Mouse (Mus musculus) kidney, adult 18-20 months (tissue): ENCODE results near the gene Gm45140.

Experiments
- DNase-seq: peaks from one replicate; pipeline ENCODE4 v3.0.0; 2021

Gm45140 gene

DNA sequence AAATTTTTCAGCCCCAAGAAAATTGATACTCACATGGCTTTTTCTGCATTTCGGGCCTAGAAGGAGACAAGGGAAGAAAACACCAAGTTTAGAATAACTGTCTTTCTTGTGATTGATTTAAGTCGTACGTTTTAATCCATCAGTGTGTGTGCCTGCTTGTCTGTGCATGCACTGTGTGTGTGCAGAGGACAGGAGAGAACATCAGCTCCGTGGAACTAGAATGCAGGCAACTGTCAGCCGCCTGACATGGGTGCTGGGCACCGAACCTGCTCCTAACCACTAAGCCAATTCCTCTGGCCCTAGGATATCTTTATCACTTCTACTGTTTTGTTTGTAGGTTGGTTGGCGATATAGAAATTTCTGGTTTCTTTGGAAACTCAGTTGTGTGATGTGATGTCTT is at the start of gene Gm45140:
Gm45140 (minus strand) TSS at position 101 of the 400 bp plus-strand sequence.
- no peak for DNase-seq

DNA sequence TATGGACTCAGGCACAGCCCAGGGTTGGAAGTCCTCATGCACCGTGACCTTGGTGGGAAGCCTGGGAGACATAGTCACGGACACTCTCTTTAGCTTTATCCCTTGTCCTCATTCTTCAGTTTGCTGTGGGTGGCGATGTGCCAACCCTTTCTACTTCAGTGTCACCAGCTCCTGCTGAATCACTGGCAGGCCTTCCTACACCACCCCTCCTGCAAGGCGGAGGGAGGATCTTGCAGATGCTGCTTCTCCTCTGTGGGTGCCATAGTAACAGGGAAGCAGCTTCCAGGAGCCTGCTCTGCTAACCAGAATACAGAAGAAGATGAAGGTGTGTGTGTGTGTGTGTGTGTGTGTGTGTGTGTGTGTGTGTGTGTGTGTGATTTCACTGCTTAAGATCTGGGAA is 47.2 kb upstream of the Gm45140 start:
- DNase-seq = no peak

DNA sequence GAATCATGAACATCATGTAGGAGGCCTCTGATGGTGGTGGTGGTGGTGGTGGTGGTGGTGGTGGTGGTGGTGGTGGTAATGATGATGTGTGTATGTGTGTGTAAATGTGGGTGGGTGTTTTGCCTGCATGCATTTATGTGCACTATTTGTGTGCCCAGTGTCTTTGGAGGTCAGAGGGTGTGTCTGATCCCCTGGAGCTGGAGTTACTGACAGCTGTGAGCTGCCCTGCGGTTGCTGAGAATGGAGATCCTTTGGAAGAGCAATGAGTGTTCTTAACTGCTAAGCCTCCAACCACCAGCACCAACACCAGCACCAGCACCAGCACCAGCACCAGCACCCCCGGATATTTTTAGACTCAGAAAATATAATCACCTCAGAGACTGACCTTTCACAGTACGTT is 46.6 kb upstream of the Gm45140 start:
- no peak for DNase-seq

DNA sequence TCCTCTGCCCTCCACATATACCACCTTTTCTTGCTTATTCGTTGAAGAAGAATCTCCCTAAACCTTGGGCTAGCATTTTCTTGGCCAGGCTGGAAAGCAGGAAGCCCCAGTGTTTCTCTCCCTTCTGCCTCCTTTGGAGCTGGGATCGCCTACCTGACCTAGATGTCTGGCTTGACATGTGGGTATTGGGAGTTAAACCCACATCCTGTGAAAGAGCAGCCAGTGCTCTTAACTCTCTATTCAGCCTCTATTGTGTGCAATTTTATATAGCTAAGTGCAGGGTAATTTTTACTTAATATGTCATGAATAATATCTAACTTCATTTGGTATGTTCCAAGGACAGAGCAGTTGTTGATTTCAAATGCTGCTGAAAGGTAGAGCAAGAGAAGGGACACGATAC is 44.0 kb upstream of the Gm45140 start:
- no peak for DNase-seq

DNA sequence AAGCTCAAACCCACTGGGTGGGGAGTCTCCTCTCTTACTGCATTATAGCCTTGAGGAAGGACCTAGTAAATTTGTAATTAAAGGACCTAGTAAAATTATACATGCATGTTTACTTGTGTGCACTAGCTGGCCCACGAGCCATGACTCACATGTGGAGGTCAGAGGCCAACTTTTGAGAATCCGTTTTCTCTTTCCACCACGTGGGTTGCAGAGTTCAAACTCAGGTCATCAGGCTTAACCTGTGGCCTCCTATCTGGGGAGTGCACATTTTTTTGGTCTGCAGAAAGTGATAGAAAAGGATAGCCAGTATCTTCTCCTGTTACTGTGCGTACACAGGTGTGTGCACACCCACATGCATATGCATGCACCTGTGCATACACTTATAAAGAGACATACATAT is 43.4 kb upstream of the Gm45140 start:
- no peak for DNase-seq

DNA sequence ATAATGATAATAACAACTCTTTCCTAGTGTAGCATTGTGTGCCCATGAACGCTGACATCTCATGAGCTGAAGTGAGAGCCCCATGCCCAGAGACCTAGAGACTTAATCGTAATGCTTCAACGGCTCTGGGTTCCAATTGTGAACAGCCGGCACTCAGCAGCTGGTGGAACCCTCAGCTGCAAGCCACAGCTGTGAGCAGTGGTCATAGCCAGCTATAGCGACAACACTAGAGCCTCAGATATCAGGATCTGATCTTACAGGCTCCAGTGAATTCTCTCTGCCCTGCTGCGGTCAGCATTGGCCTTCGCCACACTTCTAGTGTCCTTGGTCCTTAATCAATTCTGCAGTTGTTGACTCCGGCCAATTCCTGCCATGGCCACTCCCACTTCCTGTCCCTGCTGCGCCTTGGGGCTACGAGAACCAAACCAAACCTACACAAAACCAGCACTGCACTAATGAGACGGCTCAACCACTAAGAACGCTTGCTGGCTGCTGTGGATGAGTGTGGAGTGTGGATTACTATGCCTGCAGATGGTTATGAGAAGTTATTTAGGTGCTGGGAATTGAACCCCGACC is 40.6 kb upstream of the Gm45140 start:
- peak; percentile 62 for DNase-seq

DNA sequence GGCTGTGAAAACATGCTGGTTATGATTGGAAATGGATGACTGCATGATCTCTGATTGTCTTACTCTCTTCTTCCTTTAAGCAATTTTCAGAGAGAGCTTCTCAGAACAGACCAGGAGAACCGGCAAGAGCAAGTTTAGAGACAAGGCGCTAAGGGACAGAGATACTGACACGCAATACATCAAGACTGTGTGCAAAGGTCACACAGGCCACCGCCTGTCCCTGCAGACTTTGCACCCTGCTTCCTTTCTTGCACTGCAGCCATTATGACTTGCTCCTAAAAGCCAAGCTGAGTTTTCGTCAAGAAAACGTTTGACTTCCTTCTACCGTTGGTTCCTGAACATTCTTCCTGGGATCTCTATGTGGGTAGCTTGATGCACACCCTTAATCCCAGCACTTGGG is 40.0 kb upstream of the Gm45140 start:
- peak; percentile 21 for DNase-seq

DNA sequence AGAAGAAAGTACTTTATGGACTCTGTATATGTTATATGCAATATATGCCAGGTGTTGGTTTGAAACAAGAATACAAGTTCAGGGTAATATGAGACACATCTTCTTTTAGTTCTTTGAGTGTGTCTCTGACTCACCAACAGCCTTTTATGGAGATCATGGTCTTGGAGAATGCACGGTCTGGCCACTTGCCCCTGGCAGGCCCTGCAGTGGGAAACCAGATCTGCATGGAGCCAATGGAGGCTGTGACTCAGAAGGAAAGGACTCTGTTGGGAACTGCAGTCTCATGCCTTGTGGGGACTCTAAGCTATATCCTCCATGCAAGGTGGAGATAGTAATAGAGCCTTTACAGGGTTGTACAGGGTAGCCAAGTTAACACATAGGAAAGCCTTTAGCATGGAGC is 39.5 kb upstream of the Gm45140 start:
- DNase-seq = no peak

DNA sequence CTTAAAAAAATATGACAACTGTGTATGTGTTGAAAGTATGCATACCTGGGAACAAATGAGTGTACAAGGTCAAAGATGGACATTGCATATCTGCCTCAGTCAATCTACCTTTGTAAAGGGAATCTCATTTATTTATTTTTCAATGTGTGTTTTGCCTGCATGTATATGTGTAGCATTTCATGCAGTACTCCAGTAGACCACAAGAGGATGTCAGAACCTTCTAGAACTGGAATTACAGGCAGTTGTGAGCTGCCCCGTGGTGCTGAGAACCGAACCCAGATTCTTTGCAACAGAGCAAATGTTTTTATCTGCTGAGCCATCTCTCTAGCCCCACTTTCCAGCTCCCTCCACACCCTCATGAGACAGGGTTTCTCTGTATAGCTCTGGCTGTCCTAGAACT is 38.4 kb upstream of the Gm45140 start:
- DNase-seq = no peak

DNA sequence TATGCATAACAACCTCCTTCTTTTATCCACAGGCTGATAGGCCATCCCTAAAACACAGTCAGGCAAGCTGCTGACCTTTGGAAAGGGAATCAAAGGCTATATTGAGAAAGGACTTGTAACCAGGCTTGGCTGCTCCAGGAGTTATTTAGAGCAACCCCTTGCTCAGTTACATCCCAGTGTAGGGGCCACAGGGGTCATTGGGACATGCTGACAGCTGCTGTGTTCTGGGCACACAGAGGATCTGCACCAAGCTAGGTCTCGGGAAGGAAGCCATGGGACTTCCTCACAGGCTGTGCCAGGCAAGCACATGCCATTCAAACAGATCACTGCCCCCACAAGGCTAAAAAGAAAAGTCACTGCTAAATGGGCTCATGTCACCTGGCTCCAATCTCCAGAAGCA is 37.5 kb upstream of the Gm45140 start:
- DNase-seq = no peak

DNA sequence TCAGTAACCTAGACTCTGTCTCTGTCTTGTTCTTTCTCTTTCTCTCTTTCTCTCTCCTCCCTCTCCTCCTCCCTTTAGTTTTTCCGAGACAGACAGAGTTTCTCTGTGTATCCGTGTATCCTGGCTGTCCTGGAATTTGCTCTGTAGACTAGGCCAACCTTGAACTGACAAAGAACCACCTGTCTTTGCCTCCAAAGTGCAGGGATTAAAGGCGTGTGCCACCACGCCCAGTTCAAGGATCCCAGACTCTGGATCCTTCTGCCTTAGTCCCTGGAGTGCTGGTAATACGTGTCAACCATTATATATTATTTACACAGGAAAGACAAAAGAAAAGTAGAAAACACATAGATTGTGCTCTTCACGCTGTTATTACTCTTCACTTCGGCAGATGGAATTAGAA is 35.6 kb upstream of the Gm45140 start:
- no peak for DNase-seq

DNA sequence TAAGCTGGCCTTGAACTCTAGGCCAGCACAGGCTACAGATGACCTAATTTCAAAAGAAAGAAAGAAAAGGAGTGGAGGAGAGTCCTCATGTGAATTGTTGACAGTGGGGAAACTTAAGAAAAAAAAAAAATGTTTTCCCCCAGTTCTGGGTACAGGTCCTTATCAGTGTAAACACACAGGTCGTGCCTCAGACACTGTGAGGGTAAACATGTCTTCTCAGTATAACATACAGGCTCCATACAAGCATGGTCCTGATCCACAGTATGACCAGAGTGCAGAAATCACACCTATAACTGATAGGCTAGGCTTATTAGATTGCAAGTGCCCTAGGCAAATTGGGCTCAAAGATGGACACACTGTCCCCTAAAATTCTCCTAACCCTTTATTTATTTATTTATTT is 34.8 kb upstream of the Gm45140 start:
- DNase-seq = no peak

DNA sequence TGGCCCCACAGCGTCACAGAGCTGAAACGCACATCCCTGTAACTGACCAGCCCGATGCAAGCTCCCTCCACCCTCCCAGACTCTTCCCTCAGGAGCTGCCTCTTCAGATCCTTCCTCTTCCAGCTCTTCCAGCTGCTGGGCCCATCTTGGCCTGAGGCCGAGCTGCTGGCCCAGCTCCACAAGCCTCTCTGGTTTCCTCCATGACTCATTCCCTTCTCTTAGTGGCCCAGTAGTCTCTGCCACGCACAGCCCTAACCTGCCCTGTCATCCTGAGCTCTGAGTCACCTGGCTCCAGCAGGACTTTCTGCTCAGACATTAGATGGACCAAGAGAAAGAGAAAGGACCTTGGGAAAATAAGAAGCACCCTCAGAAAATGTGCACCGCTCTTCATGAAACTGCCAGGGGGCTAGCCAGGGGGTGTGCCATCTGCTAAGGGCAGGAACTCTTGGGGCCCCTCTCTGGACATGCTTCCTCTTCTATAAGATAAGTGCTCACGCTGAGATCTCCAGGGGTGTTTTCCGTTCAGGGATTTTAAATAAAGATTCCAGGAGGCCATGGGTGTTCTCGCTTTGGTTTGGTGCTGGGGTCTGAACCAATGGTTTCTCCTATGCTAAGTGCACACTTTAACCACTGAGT is 33.4 kb upstream of the Gm45140 start:
- peak; percentile 51 for DNase-seq

DNA sequence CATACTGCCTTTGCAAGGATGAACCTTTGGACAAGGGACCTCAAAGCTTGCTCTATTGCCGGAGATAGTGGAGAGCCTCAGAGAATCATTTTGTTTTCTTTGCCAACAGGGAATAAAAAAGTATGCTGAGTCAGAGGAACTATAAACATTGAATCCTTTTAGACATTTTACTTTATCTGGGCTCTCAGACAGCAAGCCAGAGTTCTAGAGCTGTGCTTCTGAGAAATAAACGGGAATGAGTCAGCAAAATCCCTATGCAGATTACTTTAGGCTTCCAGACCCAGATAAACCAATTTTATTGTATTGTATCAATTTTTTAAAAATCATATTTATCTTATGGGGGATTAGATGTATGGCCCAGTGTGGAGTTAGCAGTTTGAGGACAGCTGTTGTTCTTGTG is 31.7 kb upstream of the Gm45140 start:
- no peak for DNase-seq

DNA sequence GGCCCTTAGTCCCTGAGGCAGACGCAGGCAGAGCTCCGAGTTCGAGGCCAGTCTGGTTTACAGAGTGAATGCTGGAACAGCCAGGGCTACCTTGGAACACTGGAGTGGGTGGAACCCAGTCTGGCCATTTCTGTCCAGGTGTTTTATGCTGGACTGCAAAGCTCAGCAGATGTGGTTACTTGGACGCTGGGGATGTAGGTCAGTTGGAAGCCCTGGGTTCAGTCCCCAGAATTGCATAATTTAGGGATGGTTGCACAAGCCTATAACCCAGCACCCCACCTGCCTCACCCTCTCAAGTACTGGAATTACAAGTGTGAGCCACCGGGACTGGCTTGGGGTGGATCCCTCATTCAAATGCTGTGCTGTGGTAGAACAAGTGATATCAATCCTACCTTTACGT is 30.6 kb upstream of the Gm45140 start:
- DNase-seq = no peak

DNA sequence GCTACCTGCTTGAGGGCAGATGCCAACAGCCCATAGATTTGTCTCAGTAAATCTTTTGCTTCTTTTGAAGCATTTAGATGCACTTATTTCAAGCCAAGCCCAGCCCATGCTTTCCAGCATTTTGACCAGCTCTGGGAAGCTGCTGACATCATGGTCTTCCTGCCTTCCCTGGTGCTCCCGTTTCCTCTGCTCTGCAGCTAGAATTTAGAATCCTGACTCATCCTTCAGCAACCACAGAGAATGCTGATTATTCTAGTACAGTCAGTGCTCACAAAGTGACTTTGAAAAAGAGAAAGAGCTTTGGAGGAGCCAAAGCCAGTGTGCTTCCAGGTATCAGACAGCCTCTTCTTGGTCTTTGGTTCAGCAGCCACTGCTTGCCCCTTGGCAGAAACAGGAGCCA is 21.5 kb upstream of the Gm45140 start:
- no peak for DNase-seq

DNA sequence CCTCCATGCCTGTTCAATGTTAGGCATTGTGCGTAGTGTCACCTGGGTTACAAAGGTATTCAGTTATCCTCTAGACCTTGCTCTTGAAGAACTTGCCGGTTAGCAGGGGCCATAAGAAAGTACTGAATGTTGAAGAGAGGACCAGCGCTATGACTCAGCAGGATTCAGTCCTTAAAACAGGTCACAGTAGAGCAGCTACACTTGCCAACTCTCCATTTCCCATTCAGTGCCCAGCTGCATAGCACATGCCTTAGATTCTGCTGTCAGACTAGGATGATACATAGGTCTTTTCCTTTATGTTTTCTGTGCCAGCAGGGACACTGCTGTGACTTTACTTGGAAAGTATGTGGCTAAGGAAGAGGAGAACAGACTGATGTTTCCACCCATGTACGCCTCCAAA is 17.9 kb upstream of the Gm45140 start:
- no peak for DNase-seq

DNA sequence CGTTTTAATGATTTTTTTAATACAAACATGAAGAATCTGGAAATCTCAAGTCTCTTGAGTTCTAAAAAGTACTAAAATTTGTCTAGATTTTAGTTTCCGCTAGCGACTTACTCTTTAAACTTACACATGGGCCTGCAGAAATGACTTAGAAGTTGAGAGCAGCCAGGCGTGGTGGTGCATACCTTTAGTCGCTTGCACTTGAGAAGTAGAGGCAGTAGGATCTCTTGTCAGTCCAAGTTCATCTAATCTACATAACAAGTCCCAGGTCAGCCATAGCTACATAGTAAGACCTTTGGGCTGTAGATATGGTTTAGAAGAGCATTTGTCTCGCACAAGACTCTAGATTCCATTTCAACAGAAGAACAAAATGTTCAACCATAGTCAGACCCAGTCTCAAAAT is 16.3 kb upstream of the Gm45140 start:
- DNase-seq = no peak

DNA sequence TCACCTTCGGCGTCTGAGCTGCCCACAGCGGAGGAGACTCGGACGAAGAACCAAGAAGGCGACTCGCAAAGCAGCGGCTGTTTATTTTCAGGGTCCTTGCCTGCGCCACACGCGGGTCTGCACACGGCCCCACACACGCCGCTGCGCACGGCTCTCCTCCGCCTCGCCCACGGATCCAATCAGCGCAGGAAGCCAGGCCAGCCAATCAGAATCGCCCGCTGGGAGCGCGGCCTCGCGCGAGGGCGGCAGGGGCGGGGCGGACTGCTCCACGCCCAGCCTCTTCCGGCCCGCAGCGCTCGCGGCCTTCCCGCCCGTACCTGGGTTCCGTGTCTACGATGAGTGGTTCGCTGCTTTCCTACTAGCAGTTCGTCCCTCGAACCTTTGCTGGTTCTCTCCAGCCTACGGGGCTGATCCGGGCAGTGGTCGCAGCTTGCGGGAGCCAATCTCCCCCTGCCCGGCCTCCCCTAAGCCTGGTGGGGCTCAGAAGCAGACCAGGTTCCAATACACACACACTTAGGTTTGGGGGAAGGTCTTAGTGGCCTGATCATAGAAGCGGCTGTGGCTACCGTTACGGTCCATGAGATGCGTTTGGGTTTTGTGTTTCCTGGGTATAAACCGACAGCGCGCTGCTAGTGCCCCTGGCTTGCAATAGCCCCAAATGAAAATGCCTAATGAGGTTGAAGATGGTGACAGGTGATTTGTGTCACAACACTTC is 15.5 kb upstream of the Gm45140 start, which contains the start of gene Cnbp:
Cnbp (minus strand) TSS at position 207 of the 715 bp plus-strand sequence.
- DNase-seq = peak; percentile 95

DNA sequence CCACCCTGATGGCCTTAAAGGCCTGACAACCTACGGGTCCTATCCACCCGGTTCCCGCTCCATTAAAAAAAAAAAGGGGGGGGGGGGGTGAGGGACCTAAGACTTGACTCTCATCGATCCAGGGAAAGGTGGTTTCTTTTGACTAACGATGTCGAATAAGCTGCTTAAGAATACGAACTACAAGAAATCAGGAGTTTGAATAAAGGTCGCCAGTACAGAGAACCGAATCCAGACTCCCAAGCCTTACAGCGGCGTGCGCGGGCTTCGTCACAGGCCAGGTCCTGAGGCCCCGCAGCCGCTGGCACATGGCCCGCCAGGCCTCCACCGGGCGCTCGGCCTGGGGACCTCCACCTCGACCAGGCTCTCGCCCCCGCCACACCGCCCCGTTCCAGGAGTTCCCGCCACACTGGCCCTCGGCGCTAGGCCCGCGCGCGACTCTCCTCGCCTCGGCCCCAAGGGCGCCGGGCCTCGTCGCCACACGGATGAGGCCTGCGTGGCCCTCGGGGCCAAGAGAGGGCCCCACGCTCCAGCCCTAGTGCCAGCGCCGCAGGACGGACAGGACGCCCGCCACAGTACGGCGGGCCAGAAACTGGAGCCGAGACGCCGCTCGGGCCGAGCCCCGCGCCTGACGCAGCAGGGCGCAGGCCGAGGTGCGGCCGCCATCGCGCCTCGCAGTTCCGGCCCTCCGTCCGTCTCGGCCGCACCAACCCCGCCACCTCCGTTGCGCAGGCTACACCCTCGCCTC is 14.7 kb upstream of the Gm45140 start:
- peak; percentile 73 for DNase-seq

DNA sequence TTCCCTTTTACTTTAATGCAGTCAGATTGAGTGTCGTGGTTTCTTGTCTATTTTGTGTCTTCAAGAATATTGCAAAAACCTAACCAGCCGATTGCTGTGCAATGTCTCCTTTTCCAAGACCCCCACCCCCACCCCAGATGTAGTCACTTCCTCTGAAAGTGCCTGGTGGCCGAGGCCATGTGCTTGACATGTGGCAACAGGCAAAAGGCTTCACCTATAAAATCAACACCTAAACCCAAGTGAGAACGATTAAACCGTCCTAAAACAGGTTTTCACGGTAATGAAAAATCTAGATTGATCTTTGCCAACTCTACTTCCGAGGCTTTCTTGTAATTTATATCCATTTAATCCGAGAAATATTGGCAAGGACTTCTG is 14.2 kb upstream of the Gm45140 start:
- no peak for DNase-seq

DNA sequence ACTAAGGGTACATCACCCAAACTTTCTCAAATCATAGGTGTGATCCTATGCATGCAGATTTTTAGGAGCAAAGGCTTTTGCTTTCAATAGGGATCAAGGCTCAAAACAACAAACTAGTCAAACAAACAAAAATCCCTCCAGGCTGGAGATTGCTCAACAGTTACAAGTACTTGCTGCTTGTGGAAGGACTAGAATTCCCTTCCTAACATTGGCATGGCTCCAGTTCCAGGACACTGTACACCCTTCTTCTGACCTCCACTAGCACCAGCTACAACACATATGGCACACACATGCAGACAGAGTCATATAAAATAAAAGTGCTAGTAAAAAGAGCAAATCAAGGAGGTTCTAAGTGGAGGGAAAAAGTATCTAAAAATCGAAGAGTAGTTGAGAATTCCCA is 11.2 kb upstream of the Gm45140 start:
- no peak for DNase-seq

DNA sequence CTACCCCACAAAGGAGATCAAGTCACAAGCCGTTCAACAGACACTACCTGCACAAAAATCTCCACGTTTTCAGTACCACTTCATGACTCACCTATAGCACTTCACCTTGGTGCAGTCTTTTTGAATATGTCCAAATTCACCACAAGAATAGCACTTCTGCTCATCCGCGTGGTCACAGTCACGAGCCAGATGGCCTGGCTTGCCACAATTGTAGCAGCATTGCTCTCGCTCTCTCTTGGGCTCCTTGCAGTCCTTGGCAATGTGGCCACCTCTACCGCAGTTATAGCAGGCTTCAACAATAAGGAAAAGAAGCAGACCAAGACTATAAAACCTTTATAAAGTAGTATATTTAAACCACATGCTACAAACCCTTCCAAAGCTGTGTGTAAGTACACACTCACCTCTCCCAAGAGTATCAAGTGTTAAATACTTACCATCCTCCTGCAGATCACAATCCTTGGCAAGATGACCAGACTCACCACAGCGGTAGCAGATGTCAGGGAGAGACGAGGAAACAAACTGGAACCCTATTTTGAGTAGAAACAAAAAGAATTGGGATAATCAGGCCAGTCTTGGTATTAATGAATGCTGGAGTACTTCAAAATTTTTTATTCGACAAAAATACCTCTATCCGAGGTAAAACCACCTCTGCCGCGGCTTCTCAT is 9.6 kb upstream of the Gm45140 start:
- DNase-seq = no peak
